Mouse (Mus musculus): ENCODE measurements at regions not wholly inside any gene's neighbourhood (a gene's known extent, or its start where the extent isn't known, plus 50 kb on each side); places are given as distances from the start of the nearest gene placed in this dataset.

- H3K9me3 ChIP-seq (ENCODE audit: control insufficient read depth, low read length), result no peaks in the 10 kb centered on the region
- H3K9ac ChIP-seq (ENCODE audit: low read length), result 0 out of 2 replicates have a peak overlapping the region, but pooled peaks have one; percentile 8
- 0 out of 4 replicates have a peak, but pooled peaks cover 0 to 2% of the 10 kb centered on the region in 2 experiments for H3K4me1 ChIP-seq (ENCODE audit: control insufficient read depth in 2 of 2, insufficient read depth in 2 of 2, low read length in 2 of 2)
- H3K4me3 ChIP-seq (ENCODE audit: control insufficient read depth in 1 of 2, insufficient read depth in 1 of 2, low read depth in 1 of 2, low read length in 2 of 2), result no peak overlapping the region
- H3K27ac ChIP-seq (replicated peaks in 1 of 2; ENCODE audit: control insufficient read depth in 1 of 2, insufficient read depth in 1 of 2, low read depth in 2 of 2, low read length in 2 of 2), result no peak overlapping the region
- H3K36me3 ChIP-seq (ENCODE audit: control insufficient read depth, insufficient read depth, low read length), result no peaks in the 10 kb centered on the region
- H3K4me2 ChIP-seq (ENCODE audit: low read length), result peak overlapping the region; percentile 29; the same call in 1 of the 2 replicates
- H3K27me3 ChIP-seq (ENCODE audit: control insufficient read depth, insufficient read depth, low read length), result no peaks in the 10 kb centered on the region
- no peak for ATAC-seq (ENCODE audit: insufficient number of reproducible peaks, insufficient read depth, low FRiP score, low read depth)
- WGBS, result 22% methylated on average over 12 of the region's 12 CpGs
These were observed 148.1 kb upstream of the Olig3 start for GRCm38 (mm10) chr10:19208101-19208722.

GRCm38 (mm10) chr10:19207505-19207904, 148.8 kb upstream of the Olig3 start:
- H3K27me3 ChIP-seq (ENCODE audit: control insufficient read depth, insufficient read depth, low read length), result no peaks in the 10 kb centered on the region
- H3K4me2 ChIP-seq (ENCODE audit: low read length), result no peak overlapping the region
- H3K4me1 ChIP-seq (ENCODE audit: control insufficient read depth in 2 of 2, insufficient read depth in 2 of 2, low read length in 2 of 2), result 0 out of 4 replicates have a peak, but pooled peaks cover 0 to 2% of the 10 kb centered on the region in 2 experiments
- 70% methylated on average over 2 of the region's 2 CpGs for WGBS
- ATAC-seq (ENCODE audit: insufficient number of reproducible peaks, insufficient read depth, low FRiP score, low read depth), result no peak
- no peaks in the 10 kb centered on the region for H3K36me3 ChIP-seq (ENCODE audit: control insufficient read depth, insufficient read depth, low read length)
- H3K9ac ChIP-seq (ENCODE audit: low read length), result no peak overlapping the region
- no peak overlapping the region for H3K4me3 ChIP-seq (ENCODE audit: control insufficient read depth in 1 of 2, insufficient read depth in 1 of 2, low read depth in 1 of 2, low read length in 2 of 2)
- H3K9me3 ChIP-seq (ENCODE audit: control insufficient read depth, low read length), result no peaks in the 10 kb centered on the region
- H3K27ac ChIP-seq (replicated peaks in 1 of 2; ENCODE audit: control insufficient read depth in 1 of 2, insufficient read depth in 1 of 2, low read depth in 2 of 2, low read length in 2 of 2), result no peak overlapping the region

- no peaks in the 10 kb centered on the region for H3K36me3 ChIP-seq (ENCODE audit: control insufficient read depth, insufficient read depth, low read length)
- H3K27ac ChIP-seq (replicated peaks in 1 of 2; ENCODE audit: control insufficient read depth in 1 of 2, insufficient read depth in 1 of 2, low read depth in 2 of 2, low read length in 2 of 2), result no peak overlapping the region
- H3K9me3 ChIP-seq (ENCODE audit: control insufficient read depth, low read length), result no peaks in the 10 kb centered on the region
- no peak overlapping the region for H3K9ac ChIP-seq (ENCODE audit: low read length)
- ATAC-seq (ENCODE audit: insufficient number of reproducible peaks, insufficient read depth, low FRiP score, low read depth), result no peak
- WGBS, result 90% methylated on average over 2 of the region's 2 CpGs
- no peak overlapping the region for H3K4me3 ChIP-seq (ENCODE audit: control insufficient read depth in 1 of 2, insufficient read depth in 1 of 2, low read depth in 1 of 2, low read length in 2 of 2)
- no peak overlapping the region for H3K4me2 ChIP-seq (ENCODE audit: low read length)
- H3K27me3 ChIP-seq (ENCODE audit: control insufficient read depth, insufficient read depth, low read length), result no peaks in the 10 kb centered on the region
- no peaks in the 10 kb centered on the region for H3K4me1 ChIP-seq (ENCODE audit: control insufficient read depth in 2 of 2, insufficient read depth in 2 of 2, low read length in 2 of 2)
These were observed 156.0 kb upstream of the Olig3 start for GRCm38 (mm10) chr10:19200311-19200710.

- no peak overlapping the region for H3K9ac ChIP-seq (ENCODE audit: low read length)
- WGBS, result 66% methylated on average over 7 of the region's 7 CpGs
- H3K4me1 ChIP-seq (ENCODE audit: control insufficient read depth in 2 of 2, insufficient read depth in 2 of 2, low read length in 2 of 2), result 0 out of 4 replicates have a peak, but pooled peaks cover 0 to 2% of the 10 kb centered on the region in 2 experiments
These were observed 160.7 kb upstream of the Olig3 start for GRCm38 (mm10) chr10:19195676-19196075.

GRCm38 (mm10) chr10:19194646-19195045, 161.7 kb upstream of the Olig3 start:
- Histone ChIP-seq H3K9ac (ENCODE audit: low read length) (no peak overlapping the region), H3K4me1 (ENCODE audit: control insufficient read depth in 2 of 2, insufficient read depth in 2 of 2, low read length in 2 of 2) (0 out of 4 replicates have a peak, but pooled peaks cover 0 to 2% of the 10 kb centered on the region in 2 experiments), H3K4me2 (ENCODE audit: low read length) (no peak overlapping the region), H3K27me3 (ENCODE audit: control insufficient read depth, insufficient read depth, low read length) (no peaks in the 10 kb centered on the region), H3K36me3 (ENCODE audit: control insufficient read depth, insufficient read depth, low read length) (no peaks in the 10 kb centered on the region), H3K27ac (replicated peaks in 1 of 2; ENCODE audit: control insufficient read depth in 1 of 2, insufficient read depth in 1 of 2, low read depth in 2 of 2, low read length in 2 of 2) (no peak overlapping the region), H3K9me3 (ENCODE audit: control insufficient read depth, low read length) (no peaks in the 10 kb centered on the region), H3K4me3 (ENCODE audit: control insufficient read depth in 1 of 2, insufficient read depth in 1 of 2, low read depth in 1 of 2, low read length in 2 of 2) (no peak overlapping the region)
- 94% methylated on average over 3 of the region's 3 CpGs for WGBS
- no peak for ATAC-seq (ENCODE audit: insufficient number of reproducible peaks, insufficient read depth, low FRiP score, low read depth)

More at GRCm38 (mm10) chr10:19195676-19196075, 160.7 kb upstream of the Olig3 start:
- Histone ChIP-seq H3K4me2 (ENCODE audit: low read length) (no peak overlapping the region), H3K27ac (replicated peaks in 1 of 2; ENCODE audit: control insufficient read depth in 1 of 2, insufficient read depth in 1 of 2, low read depth in 2 of 2, low read length in 2 of 2) (no peak overlapping the region), H3K27me3 (ENCODE audit: control insufficient read depth, insufficient read depth, low read length) (no peaks in the 10 kb centered on the region), H3K36me3 (ENCODE audit: control insufficient read depth, insufficient read depth, low read length) (no peaks in the 10 kb centered on the region), H3K4me3 (ENCODE audit: control insufficient read depth in 1 of 2, insufficient read depth in 1 of 2, low read depth in 1 of 2, low read length in 2 of 2) (no peak overlapping the region), H3K9me3 (ENCODE audit: control insufficient read depth, low read length) (no peaks in the 10 kb centered on the region)
- ATAC-seq (ENCODE audit: insufficient number of reproducible peaks, insufficient read depth, low FRiP score, low read depth), result no peak

GRCm38 (mm10) chr10:19192971-19193758, 163.2 kb upstream of the Olig3 start:
- no peak overlapping the region for H3K9ac ChIP-seq (ENCODE audit: low read length)
- ATAC-seq (ENCODE audit: insufficient number of reproducible peaks, insufficient read depth, low FRiP score, low read depth), result no peak
- H3K27me3 ChIP-seq (ENCODE audit: control insufficient read depth, insufficient read depth, low read length), result no peaks in the 10 kb centered on the region
- no peak overlapping the region for H3K27ac ChIP-seq (replicated peaks in 1 of 2; ENCODE audit: control insufficient read depth in 1 of 2, insufficient read depth in 1 of 2, low read depth in 2 of 2, low read length in 2 of 2)
- no peak overlapping the region for H3K4me3 ChIP-seq (ENCODE audit: control insufficient read depth in 1 of 2, insufficient read depth in 1 of 2, low read depth in 1 of 2, low read length in 2 of 2)
- peaks cover 2 to 5% of the 10 kb centered on the region in 2 experiments; a peak in 1 of 4 replicates for H3K4me1 ChIP-seq (ENCODE audit: control insufficient read depth in 2 of 2, insufficient read depth in 2 of 2, low read length in 2 of 2)
- no peak overlapping the region for H3K4me2 ChIP-seq (ENCODE audit: low read length)
- WGBS, result 71% methylated on average over 5 of the region's 5 CpGs
- no peaks in the 10 kb centered on the region for H3K9me3 ChIP-seq (ENCODE audit: control insufficient read depth, low read length)
- H3K36me3 ChIP-seq (ENCODE audit: control insufficient read depth, insufficient read depth, low read length), result no peaks in the 10 kb centered on the region

GRCm38 (mm10) chr10:19192221-19192620, 164.1 kb upstream of the Olig3 start:
- ATAC-seq (ENCODE audit: insufficient number of reproducible peaks, insufficient read depth, low FRiP score, low read depth), result no peak
- Histone ChIP-seq H3K4me2 (ENCODE audit: low read length) (no peak overlapping the region), H3K4me1 (ENCODE audit: control insufficient read depth in 2 of 2, insufficient read depth in 2 of 2, low read length in 2 of 2) (peaks cover 2 to 7% of the 10 kb centered on the region in 2 experiments; a peak in 1 of 4 replicates), H3K27ac (replicated peaks in 1 of 2; ENCODE audit: control insufficient read depth in 1 of 2, insufficient read depth in 1 of 2, low read depth in 2 of 2, low read length in 2 of 2) (no peak overlapping the region), H3K9ac (ENCODE audit: low read length) (no peak overlapping the region), H3K27me3 (ENCODE audit: control insufficient read depth, insufficient read depth, low read length) (peaks cover 5% of the 10 kb centered on the region; the same call in 1 of the 2 replicates), H3K36me3 (ENCODE audit: control insufficient read depth, insufficient read depth, low read length) (no peaks in the 10 kb centered on the region), H3K4me3 (ENCODE audit: control insufficient read depth in 1 of 2, insufficient read depth in 1 of 2, low read depth in 1 of 2, low read length in 2 of 2) (no peak overlapping the region), H3K9me3 (ENCODE audit: control insufficient read depth, low read length) (no peaks in the 10 kb centered on the region)
- WGBS, result 0% methylated on average over 1 of the region's 1 CpGs
